Mouse (Mus musculus) heart, postnatal 4 days (tissue): Measurements from ENCODE around the gene Schip1. TPM values are rescaled to one million over a fixed set of nuclear protein-coding genes. Genes with fewer than 3 reads are reported as not detected.
"Not testable (repeated sequence)": the region's sequence is repeated elsewhere in the genome, so short reads cannot be mapped to it uniquely, and the experiment has no call there.

Experiments
- DNase-seq: peaks from one replicate; pipeline ENCODE4 v3.0.0; 2021
- total RNA-seq, 2 experiments: library from RNA; stranded (reverse); gene quantifications; 2 replicates each; pipeline ENCODE4 v1.2.3; 2021

Gene Schip1
- 10 to 100 TPM; 94.7 to 98.3 TPM for total RNA-seq

GRCm38 (mm10) chr3:68064731-68065130 is at the start of gene Schip1:
Schip1 (plus strand) TSS chr3:68064802.
- peak; percentile 73 for DNase-seq

GRCm38 (mm10) chr3:68015786-68016185 is 48.8 kb upstream of the Schip1 start:
- DNase-seq, result no peak

GRCm38 (mm10) chr3:68019401-68019800 is 45.2 kb upstream of the Schip1 start:
- DNase-seq, result no peak

- DNase-seq, result no peak
These were observed 28.5 kb upstream of the Schip1 start for GRCm38 (mm10) chr3:68036097-68036496.

- no peak for DNase-seq
These were observed 21.7 kb upstream of the Schip1 start for GRCm38 (mm10) chr3:68042951-68043350.

- DNase-seq, result peak; percentile 25
These were observed 18.9 kb upstream of the Schip1 start for GRCm38 (mm10) chr3:68045475-68046416.

- peak; percentile 8 for DNase-seq
These were observed 11.1 kb upstream of the Schip1 start for GRCm38 (mm10) chr3:68053538-68053937.

GRCm38 (mm10) chr3:68055071-68055470 is 9.5 kb upstream of the Schip1 start:
- DNase-seq, result no peak

- peak; percentile 85 for DNase-seq
These were observed 8.0 kb upstream of the Schip1 start for GRCm38 (mm10) chr3:68056373-68057275.

- peak; percentile 41 for DNase-seq
These were observed 5.3 kb upstream of the Schip1 start for GRCm38 (mm10) chr3:68059162-68059800.

GRCm38 (mm10) chr3:68071395-68072386 is 7.1 kb downstream of the Schip1 start:
- DNase-seq, result no peak

- no peak for DNase-seq
These were observed 12.8 kb downstream of the Schip1 start for GRCm38 (mm10) chr3:68077406-68077805.

- no peak for DNase-seq
These were observed 20.4 kb downstream of the Schip1 start for GRCm38 (mm10) chr3:68085024-68085423.

- DNase-seq, result no peak
These were observed 27.5 kb downstream of the Schip1 start for GRCm38 (mm10) chr3:68092108-68092507.

- no peak for DNase-seq
These were observed 32.3 kb downstream of the Schip1 start for GRCm38 (mm10) chr3:68096724-68097431.

GRCm38 (mm10) chr3:68099561-68099960 is 35.0 kb downstream of the Schip1 start:
- DNase-seq, result not testable (repeated sequence)

GRCm38 (mm10) chr3:68101343-68101742 is 36.7 kb downstream of the Schip1 start:
- DNase-seq, result no peak

- DNase-seq, result no peak
These were observed 40.6 kb downstream of the Schip1 start for GRCm38 (mm10) chr3:68105081-68105685.

- DNase-seq, result peak; percentile 39
These were observed 56.7 kb downstream of the Schip1 start for GRCm38 (mm10) chr3:68121338-68121737.

- no peak for DNase-seq
These were observed 61.8 kb downstream of the Schip1 start for GRCm38 (mm10) chr3:68126284-68126856.
